Mouse (Mus musculus) T-helper 17 cell (primary cell): ENCODE data around the gene Farsb.

Experiments
- in situ Hi-C, 2 experiments: fragments of 300-600 bp; cut with MboI, MseI; formaldehyde crosslinking; loops; 1 replicate in 1 of 2; 2 replicates in 1 of 2; pipeline ENCODE4 v1.15.1; 2025; ENCODE audit warnings: high pct_unique_total_duplicates in 2 of 2

Farsb gene

DNA sequence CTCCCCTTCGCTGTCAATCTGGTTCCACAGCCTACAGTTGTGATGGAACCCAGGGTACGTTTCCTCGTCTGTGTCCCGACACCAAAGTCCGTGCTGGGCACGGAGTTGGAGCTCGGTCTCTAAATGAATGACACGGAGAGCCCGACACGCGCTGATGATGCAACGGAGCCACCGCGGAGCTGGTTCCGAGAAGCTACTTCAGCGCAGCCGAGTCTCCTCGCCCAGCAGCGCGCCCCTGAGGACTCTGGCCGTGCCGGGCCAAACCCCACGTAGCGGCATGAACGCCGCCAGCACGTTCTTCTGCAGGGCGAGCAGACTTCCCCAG, 308 bp downstream of the Farsb start:
- in situ Hi-C loops, result no loop called here

DNA sequence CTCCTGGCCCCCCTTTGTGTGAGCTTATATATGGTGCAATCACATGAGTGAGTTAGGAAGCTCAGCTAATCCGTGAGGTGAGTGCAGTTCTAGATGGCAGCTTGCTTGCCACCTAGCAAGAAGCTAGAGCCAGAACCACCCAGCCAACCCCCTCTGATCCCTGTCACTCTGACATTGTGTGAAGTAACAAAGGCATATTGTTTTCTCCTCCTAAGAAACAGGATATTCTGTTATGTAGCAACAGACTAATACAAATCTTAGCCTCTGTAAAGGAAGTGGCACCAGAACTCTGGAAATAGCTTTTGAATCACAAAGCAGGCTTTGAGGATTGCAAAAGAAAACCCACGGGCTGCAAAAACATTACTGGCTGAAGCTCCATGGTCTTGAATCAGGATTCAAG, 4.3 kb downstream of the Farsb start:
- in situ Hi-C loops, result no loop called here

DNA sequence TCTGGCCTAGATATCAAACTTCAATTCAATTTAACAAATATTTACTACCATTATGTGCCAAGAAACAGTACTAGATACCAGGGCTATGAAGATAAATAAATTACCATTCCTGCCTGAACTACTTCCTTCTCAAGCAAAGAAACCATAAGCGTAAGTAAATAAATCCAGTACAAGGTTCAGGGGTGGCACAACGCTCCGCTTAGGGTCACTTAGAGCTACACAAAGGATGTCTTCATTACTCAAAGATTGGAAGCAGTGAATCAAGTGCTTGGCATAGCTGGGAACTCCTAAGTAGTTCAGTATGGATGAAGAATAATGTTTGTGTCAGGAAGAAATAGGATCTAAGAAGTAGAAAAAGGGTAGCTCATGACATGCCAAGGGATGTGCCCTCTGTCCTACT, 5.3 kb downstream of the Farsb start:
- in situ Hi-C loops, result no loop called here

DNA sequence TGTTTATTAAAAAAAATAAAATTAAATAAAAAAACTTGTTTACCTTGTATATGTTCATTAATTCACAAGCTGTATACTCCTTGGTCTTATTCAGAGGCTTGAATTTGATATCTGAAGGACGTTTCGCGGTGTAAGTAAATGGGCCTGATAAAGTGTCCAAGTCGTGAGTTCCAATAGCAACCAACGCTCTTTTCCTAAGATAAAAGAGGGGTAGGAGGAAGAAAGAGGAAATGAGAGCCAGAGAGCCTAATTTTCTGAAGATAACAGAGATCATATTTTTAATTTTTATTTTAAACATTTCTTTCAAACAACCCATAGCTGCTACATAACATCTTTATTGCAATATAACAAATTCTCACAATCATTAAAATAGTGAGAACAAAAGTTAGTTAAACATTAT, 16.3 kb downstream of the Farsb start:
- in situ Hi-C loops, result no loop called here

DNA sequence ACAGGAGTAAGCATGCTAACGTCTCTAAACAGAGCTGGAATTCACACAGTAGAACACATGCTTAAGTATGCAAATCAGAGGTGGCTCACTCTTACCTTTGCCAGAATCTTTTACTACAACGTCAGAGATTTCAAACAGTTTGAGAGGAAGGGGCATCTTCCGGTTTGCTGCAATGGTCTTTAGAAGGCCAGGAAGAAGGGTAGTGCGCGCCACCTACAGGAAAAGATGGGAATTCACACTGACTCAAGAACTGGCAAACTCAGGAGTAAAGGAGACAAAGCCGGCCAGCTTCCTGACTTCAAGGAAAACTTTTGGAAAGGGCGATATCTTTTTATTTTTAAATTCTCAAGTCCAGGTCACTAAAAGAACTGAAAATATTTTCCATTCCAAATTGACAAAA, 34.0 kb downstream of the Farsb start:
- in situ Hi-C loops, result no loop called here

DNA sequence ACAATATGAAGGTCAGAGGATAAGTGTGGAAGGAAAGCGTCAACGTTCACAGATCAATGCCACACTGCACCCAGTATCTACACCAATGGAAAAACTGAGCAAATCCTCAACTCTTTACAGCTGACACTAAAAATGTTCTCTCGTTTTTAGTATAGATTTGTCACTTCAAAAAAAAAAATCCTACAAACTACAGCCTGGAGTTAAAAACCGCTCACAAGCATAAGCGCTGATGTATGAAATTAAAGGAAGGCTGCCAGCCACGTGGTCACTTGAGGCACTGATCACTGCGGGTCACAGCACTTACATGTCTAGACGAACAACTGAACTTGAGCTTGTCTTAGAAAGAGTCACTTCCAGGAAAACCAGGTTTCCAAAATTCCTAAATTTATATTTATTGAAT, 34.8 kb downstream of the Farsb start:
- in situ Hi-C loops, result no loop called here

DNA sequence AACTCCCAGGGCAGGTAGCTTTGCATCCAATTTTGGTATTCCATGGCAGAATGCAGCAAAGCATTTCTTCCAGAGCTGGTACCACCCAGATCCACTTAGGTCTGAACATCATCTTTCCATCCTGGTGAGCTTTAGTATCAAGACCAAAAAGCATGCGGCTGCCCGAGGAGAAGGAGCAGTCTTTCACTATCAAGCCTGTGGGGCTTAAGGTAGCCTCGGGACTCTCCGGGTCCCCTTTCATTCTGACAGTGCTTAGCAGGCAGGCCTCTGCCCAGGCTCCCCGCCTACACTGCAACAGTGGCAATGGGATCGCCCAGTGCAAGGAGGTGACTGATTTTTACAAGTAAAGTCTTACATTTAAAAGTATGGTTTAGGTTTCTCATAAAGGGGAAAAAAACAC, 36.2 kb downstream of the Farsb start:
- in situ Hi-C loops, result no loop called here

DNA sequence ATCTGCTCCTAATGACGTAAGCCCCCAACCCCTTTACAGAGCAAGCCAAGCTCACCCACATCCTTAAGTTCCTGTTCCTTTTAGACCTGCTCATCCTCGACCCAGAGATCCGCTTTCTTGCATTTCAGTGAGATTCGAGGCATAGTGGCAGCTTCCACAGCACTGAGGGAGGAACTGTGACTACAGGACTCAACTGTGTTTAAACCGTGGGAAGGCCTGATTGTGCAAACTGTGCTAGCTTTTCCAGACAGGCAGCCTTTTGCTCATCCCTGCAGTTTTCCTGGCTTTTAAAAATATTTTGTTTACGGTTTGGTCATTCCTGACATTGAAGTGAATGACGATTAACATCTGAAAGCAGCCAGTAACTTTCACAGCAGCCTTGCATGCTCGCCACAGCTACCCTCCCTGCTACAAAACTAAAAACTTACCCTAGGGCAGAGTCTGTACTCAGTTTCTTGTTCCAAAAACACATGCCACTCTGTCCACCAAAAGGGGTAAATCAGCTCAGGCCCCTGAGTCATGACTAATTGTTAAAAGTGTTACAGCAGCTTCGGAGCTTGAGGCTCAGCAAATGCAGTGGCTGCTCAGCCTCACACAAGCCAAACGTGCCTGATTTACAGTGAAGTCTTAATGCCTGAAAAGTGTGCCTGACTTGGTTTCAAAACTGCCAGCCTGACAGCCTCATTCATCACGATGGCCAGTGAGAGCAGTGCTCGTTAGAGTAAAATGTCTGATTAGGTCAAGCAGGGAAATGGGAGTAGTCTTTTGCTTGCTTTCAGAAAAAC, 37.4 kb downstream of the Farsb start:
- in situ Hi-C loops, result no loop called here

DNA sequence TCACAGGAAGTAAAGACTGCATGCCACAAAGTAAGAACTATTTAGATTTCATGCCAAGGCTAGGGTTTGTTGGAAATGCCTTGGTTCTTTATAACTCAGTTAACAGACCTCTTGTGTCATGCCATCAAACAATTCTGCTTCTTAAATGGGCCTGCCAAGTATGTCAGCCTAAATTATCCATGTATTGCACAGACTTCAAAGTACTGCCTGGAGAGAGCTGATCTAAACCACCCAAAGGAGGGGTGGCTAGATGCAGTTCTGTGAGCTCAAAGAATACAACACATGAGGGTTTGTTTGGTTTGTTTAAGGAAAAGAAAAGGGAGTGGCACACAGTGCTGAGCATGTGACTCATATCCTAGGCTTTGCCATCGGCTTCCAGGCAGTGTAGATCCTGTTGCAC, 40.6 kb downstream of the Farsb start:
- in situ Hi-C loops, result no loop called here

DNA sequence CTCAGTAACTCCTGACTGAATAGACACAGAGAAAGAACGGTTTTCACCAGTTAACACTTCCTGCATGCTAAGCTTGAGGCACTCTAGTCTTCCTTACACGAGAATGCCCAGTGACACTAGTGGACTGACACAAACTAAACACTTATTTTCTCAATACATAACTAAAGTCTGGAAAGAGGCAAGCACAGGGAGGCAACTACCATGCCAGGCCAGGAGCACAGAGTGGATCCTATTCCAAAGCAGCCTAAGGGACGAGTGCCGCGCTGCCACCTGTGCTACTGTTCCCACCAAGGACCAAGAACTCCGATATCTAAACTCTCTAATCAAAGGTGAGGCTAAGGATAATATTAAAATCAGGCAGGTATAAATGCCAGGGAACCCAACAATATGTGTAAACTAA, 42.0 kb downstream of the Farsb start:
- in situ Hi-C loops, result no loop called here

DNA sequence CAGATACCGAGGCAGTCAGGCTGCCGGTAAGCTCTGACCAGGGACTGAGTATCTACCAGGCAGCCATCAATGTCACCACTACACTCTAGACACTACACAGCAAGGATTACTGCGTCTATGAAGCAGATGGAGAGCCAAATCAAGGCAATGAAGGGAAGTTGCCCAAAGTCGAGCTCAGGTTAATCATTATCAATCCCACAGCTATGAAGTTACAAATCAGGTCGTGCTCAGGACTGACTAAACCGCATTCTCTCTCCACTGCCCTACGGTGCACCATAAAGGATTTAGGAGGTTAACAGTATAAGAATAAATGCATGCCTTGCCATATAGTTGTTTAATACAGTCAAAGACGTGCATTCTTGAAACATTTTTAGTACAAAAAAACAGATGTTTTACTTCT, 42.5 kb downstream of the Farsb start:
- in situ Hi-C loops, result no loop called here

DNA sequence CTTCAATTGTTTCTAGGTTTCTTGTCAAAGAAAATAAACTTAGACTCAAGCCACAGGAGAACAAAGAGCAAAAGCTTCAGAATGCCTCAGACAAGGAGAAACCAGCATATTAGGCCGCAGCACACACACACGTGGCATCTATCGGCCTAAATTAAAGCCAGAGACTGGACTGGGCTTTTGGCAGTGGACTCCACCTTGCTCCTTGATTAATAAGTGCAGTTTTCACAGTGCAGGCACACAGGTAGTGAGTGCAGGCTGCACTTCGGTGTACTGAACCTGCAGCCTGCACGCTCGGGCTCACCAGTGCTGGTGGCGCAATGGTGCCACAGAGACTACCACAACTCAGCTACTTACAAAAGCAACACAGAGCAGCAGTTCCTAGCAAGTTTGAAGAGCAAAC, 45.6 kb downstream of the Farsb start:
- in situ Hi-C loops, result no loop called here

DNA sequence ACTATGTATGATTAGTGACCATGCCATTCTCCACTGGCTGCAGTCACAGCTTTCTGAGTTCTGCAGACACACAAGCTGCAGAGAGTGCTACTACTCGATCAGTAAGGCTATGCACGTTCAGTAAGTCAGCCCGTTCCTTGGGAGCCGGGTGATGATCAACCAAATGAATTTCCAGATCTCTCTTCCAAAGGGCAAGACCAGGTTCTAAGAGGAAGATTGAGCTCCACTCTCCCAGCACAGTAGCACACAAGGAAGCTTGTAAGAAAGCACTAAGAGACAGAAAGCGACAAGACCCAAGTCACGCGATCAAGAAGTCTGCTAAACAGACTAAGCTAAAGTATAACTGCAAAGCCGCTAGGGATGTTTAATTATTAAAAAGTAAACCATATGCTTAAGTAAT, 48.0 kb downstream of the Farsb start:
- in situ Hi-C loops, result no loop called here

DNA sequence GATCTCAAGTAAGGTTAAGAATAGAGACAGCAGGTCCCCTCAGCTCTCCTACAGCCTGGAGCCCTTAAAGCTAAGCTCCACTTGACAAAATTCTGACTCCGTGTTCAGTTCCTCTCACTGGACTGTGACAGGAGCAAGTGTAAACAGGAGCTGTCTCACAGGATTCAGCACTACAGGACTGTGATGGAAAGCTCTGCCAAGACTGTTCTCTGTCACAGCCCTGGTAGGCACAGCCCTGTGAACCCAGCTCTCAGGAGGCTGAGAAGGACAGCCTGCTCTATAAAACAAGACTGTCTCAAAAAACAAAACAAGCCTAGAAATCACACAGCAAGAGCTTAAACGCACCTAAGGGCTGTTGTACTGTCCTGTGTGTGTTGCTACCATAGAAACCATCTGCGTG, 51.5 kb downstream of the Farsb start:
- in situ Hi-C loops, result no loop called here

DNA sequence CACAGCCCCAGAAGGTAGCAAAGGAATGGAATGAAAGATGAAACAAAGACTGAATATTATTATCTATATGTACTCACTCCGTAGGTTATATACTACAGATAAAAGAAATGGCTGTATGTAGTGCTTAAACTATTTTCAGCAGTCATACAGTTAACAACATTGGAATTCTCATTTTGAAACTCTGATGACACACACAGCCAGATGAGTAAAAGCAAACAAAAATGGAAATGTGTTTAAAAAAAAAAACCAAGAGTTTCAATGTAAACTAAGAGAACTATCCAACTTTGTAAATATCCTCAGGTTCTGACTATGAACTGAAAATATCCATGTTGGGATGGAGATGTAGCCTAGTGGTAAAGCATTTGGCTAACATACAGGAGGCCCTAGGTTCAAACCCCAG, 52.3 kb downstream of the Farsb start:
- in situ Hi-C loops, result no loop called here

DNA sequence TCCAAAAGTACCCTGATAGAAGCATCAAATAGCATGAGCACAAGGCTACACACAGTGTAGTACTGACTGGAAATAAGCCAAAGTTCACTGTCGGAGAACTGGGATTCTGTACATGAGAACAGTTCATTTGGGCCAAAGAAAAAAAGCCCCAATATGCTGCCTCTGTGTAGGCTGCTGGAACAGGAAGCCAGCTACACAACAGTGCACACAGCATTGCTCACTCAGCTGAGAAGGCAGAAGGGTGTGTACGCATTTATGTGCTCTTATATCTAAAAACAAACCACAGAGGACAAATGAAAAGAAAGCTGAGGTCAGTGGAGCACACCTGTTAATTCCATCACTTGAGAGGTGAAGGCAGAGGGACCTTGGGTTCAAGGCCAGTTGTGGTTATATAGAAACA, 52.7 kb downstream of the Farsb start:
- in situ Hi-C loops, result no loop called here

DNA sequence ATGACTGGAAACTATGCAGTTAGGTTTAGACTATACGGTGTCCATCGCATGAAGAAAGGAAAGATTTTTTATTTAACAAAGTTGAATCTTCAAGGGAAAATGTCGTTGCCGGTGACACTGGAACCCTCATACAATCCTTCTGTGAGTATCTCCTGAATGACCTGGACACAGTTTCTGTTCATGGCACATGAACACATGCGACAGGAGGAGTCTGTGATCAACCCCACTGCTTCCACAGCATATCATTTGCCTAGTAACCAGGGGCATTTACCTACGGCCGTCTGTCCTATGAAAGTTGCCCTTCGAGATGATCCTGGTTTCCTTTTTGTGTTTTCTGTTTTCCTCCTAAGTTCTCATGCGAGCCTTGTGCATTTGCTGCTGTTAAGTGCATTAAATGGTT, 55.2 kb downstream of the Farsb start:
- in situ Hi-C loops, result no loop called here

DNA sequence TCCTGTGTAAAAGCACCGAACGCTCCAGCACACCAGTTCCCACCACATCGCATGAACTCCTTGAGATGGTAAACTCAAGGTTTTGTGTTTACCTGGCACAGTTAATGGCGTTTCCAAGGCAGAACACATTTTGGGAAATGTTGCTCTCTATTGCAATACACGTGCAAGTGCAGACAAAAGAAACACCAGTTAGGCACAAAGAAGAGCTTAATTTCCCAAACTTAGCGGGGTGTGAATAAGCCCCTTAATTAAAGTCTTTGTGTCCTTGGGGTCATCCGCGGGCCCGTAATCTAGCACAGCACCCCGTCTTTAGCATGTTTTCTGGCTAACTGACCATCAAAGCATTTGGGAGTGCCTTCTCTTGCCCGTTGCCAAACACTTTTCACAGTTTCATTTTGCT, 59.8 kb downstream of the Farsb start:
- in situ Hi-C loops, result no loop called here

DNA sequence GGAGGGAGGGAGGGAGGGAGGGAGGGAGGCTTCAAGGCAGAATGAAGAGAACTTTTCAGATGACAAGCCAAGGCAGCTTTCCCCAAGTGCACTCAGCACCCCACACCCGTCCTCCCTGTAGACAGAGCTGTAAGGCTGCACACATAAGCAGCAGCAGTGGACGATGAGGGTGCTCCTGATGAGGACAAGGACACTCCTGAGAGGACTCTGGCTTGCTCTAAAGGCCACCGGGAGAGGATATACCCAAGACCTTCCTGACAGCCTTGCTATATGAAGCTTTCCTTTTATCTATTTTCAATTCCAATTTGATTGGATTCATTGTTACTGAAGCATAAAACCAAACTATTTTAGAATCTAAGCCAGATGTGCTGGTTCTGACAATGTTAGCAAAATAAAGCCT, 61.9 kb downstream of the Farsb start:
- in situ Hi-C loops, result no loop called here

DNA sequence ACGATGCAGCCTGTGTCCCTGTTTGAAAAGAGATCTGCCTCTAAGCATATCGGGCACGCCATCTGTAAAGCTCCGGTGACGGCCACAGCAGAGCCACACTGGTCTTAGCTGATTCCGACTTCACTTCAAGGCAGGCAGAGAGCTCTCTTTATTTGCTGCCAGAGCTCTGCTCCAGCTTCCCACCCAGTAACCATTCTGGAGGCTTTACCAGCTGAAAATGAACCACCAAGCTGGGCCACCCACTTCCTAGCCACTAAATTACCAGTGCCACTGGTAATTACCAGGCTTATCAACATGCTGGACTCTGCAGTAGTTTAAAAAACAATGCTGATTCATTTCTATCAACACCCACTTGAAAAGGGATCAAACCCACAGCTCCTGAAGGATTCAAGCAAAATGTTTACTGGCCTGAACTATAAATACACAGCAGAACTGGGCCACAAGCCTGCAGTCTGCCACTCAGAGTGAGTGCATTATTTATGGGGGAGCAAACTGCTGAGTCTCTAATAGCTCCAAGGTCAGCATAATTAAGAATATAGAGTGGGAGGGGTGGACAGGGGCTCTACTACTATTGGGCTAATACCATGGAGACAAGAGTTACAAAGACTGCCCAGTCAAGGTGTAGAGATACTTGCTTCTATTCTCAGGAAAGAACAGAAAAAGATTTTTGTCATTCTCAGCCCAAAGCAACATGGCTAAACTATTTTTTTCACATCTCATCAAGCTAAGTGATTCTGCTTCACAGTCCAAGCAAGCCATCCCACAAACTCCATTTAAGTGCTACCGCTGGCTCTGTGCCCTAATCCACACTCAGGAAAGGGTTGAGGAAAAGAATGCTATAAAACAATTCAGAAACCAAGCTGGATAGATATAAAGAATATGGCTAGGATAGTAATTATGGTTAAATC, 62.6 kb downstream of the Farsb start:
- in situ Hi-C loops, result no loop called here

DNA sequence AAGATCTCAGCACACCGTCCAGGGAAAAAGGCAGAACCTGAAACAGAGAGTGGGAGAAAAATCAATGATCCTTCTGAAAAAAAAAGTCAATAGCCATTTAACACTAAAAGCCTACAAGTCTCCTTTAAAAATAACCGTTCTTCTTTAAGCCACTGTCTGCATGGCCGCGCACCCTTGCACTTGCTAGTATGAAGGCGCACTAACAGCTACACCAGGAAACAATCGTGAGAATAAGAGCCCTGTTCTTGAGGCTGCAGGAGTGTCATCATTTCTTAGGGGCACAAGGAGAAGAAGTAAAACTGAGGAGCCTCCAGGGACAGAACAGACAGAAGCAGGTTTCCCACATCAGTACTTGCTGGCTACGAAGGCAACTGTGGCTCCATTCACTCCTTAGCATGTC, 63.4 kb downstream of the Farsb start:
- in situ Hi-C loops, result no loop called here

DNA sequence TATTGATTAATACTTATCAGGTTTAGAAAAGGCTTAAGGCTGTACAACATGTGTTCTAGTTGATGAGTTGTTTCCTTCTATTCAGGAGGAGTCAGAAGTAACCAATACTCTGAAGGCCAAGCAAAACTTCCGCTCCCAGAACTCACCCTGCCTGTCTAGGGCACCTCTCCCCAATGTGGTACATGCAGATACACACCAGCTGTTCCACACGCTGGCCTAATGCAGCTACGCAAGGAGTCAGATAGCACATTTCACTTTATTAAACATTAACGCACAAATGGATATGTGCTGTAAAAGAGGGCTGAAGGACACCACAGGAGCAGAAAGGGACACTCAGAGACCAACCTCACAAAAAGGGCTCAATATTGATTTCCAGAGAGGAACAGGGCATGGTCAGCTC, 63.8 kb downstream of the Farsb start:
- in situ Hi-C loops, result no loop called here

DNA sequence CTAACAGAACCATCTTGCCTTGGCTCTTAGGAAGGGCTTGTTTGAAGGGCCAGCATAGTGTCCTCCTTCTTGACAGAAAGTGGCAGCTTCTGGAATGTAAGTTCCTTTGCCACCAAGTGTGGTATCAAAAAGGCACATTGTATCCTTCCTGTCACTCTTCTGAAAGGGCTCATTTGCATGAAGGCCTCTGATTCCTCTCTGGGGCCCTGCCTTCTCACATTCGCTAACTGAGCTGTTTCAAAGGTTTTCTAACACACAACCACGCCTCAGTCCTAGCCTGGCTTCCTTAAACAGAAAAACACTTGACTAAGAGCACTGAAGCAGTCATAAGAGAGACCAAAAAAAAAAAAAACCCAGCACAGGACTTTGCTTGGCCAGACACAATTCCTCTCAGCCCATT, 66.1 kb downstream of the Farsb start:
- in situ Hi-C loops, result no loop called here
